Mouse (Mus musculus) erythroblast, embryonic 14.5 days (primary cell): ENCODE measurements around the gene Gm9745.
"Not testable (repeated sequence)": the region's sequence is repeated elsewhere in the genome, so short reads cannot be mapped to it uniquely, and the experiment has no call there.

Source experiments
- GATA1 ChIP-seq: IDR thresholded peaks from 2 replicates; pipeline ENCODE4 v1.6.1; 2012; ENCODE audit warnings: low read length, inconsistent platforms, mixed read lengths
- TAL1 ChIP-seq: IDR thresholded peaks from 3 replicates; pipeline ENCODE4 v1.6.1; 2012; ENCODE audit warnings: low read length, inconsistent platforms, mixed read lengths

DNA sequence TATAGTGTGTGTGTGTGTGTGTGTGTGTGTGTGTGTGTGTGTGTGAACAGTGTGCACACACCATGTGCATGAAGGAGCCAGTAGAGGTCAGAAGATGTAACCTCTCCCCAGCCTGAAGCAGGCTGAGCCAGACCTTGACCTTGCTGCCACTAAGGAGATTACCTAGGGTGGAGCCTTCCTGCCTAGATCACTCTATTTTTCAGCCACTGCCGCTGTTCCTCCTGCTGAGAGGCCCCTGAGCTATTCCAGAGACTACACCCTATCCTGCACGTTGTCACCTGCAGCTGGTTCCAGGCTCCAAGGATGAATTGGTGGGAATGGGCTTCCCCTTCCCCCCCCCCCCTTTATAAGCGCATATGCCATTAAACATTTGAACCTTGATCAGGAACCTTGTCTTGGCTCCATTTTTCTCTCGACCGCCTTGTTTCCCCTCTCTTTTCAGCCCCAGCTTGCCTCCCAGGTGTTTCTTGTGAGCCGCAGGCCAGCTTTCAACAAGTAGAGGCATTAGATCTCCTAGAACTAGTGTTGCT lies 10.4 kb downstream of the Gm9745 start:
- TF ChIP-seq GATA1, TAL1: not testable (repeated sequence)
